Mouse (Mus musculus) gastrocnemius, postnatal 14 days (tissue): ENCODE data around the gene Acin1. TPM values are rescaled to one million over a fixed set of nuclear protein-coding genes. Genes with fewer than 3 reads are reported as not detected.

Source experiments
- microRNA-seq, 2 experiments: library from miRNA; unstranded; fragments of <30 nt; microRNA quantifications; one replicate each; pipeline ENCODE4 v1.2.0; 2021
- total RNA-seq, 2 experiments: library from RNA; stranded (reverse); gene quantifications; 2 replicates each; pipeline ENCODE4 v1.2.3; 2021

The Acin1 gene
- total RNA-seq, 2 experiments from 2014 or later = 68.1 to 73.8 TPM

Small RNA genes lying within 50 kb of the gene (microRNA-seq; reads per million reads assigned to microRNA genes)
- gene Mir686 = 0 reads per million in 2 experiments
- 0 to 1.0 reads per million in 2 experiments for gene Mir6948

Other genes starting within 250 kb of the Acin1 start
- 10 to 100 TPM; 33.5 to 37.2 TPM for gene Lrp10, start 222.8 kb downstream of the Acin1 start, total RNA-seq
- not detected for gene Rem2, start 210.8 kb downstream of the Acin1 start, total RNA-seq
- 10 to 100 TPM; 27.9 to 28.9 TPM for gene Prmt5, start 169.4 kb downstream of the Acin1 start, total RNA-seq
- gene Haus4, start 132.3 kb downstream of the Acin1 start, total RNA-seq = 1 to 10 TPM; 5.8 to 6.5 TPM
- gene Ajuba, start 109.4 kb downstream of the Acin1 start, total RNA-seq = 1 to 10 TPM; 5.7 to 5.8 TPM
- gene 4931414P19Rik, start 80.9 kb downstream of the Acin1 start, total RNA-seq = 1 to 10 TPM; 2.9 to 3.3 TPM
- 100 to 1,000 TPM; 196 to 203 TPM for gene Psmb5, start 68.9 kb downstream of the Acin1 start, total RNA-seq
- not detected for gene Psmb11, start 65.5 kb downstream of the Acin1 start, total RNA-seq
- not detected for gene Gm17606, start 46.0 kb downstream of the Acin1 start, total RNA-seq
- gene Cdh24, start 45.6 kb downstream of the Acin1 start, total RNA-seq = under 1 TPM; 0.53 to 0.55 TPM
- 10 to 100 TPM; 10.1 to 11.8 TPM for gene 1700123O20Rik, start 715 bp downstream of the Acin1 start, total RNA-seq
- not detected for gene Gm29776, start 11.9 kb upstream of the Acin1 start, total RNA-seq
- gene Cebpe, start 25.2 kb upstream of the Acin1 start, total RNA-seq = not detected
- gene Slc7a8, start 95.0 kb upstream of the Acin1 start, total RNA-seq = 10 to 100 TPM in 1 of 2 experiments, 1 to 10 TPM in 1; 7.5 to 18.5 TPM
- gene Rnf212b, start 127.2 kb upstream of the Acin1 start, total RNA-seq = under 1 TPM in 1 of 2 experiments, not detected in 1; 0.29 TPM
- 1 to 10 TPM; 6.1 to 8.1 TPM for gene Homez, start 184.0 kb upstream of the Acin1 start, total RNA-seq
- 1 to 10 TPM; 2.8 to 6.8 TPM for gene Ppp1r3e, start 190.6 kb upstream of the Acin1 start, total RNA-seq
- 10 to 100 TPM; 19.9 to 21.0 TPM for gene Bcl2l2, start 196.4 kb upstream of the Acin1 start, total RNA-seq
- gene Gm20521, start 196.5 kb upstream of the Acin1 start, total RNA-seq = 1 to 10 TPM; 3.1 to 3.6 TPM
- gene Pabpn1, start 205.6 kb upstream of the Acin1 start, total RNA-seq = 10 to 100 TPM; 56.6 to 57.4 TPM
- gene Slc22a17, start 226.2 kb upstream of the Acin1 start, total RNA-seq = 1 to 10 TPM; 5.4 to 6.3 TPM
- 1 to 10 TPM; 5.1 to 7.4 TPM for gene Efs, start 239.2 kb upstream of the Acin1 start, total RNA-seq
- gene Il25, start 245.8 kb upstream of the Acin1 start, total RNA-seq = not detected
- 1 to 10 TPM in 1 of 2 experiments, under 1 TPM in 1; 0.71 to 3.1 TPM for gene Cmtm5, start 249.3 kb upstream of the Acin1 start, total RNA-seq